Mouse (Mus musculus): ENCODE data around the gene Zfp882.
"Not testable (repeated sequence)": the region's sequence is repeated elsewhere in the genome, so short reads cannot be mapped to it uniquely, and the experiment has no call there.

Zfp882 gene

GRCm38 (mm10) chr8:71908309-71909261 lies at the start of gene Zfp882, which contains the start of gene Zfp617:
TSS of gene Zfp882 (plus strand) at chr8:71908608.
TSS of gene Zfp617 (plus strand) at chr8:71908635.
- DNase-seq (ENCODE audit: low read depth) = peak; percentile 63

GRCm38 (mm10) chr8:71861551-71861950 lies 46.9 kb upstream of the Zfp882 start:
- DNase-seq (ENCODE audit: low read depth) = not testable (repeated sequence)

- DNase-seq (ENCODE audit: low read depth) = not testable (repeated sequence)
Observed at GRCm38 (mm10) chr8:71862038-71862437, 46.4 kb upstream of the Zfp882 start.

- peak; percentile 43 for DNase-seq (ENCODE audit: low read depth)
Observed at GRCm38 (mm10) chr8:71881618-71882274, 26.7 kb upstream of the Zfp882 start, which contains the start of gene Zfp709. TSS of gene Zfp709 (plus strand) at chr8:71882019.

GRCm38 (mm10) chr8:71900666-71901065 lies 7.7 kb upstream of the Zfp882 start:
- DNase-seq (ENCODE audit: low read depth) = not testable (repeated sequence)

GRCm38 (mm10) chr8:71903084-71903483 lies 5.3 kb upstream of the Zfp882 start:
- DNase-seq (ENCODE audit: low read depth) = not testable (repeated sequence)

GRCm38 (mm10) chr8:71906809-71907208 lies 1.6 kb upstream of the Zfp882 start:
- DNase-seq (ENCODE audit: low read depth) = no peak

GRCm38 (mm10) chr8:71907798-71908257 lies 580 bp upstream of the Zfp882 start:
- no peak for DNase-seq (ENCODE audit: low read depth)

- DNase-seq (ENCODE audit: low read depth) = no peak
Observed at GRCm38 (mm10) chr8:71912286-71912685, 3.9 kb downstream of the Zfp882 start.

- DNase-seq (ENCODE audit: low read depth) = peak; percentile 88
Observed at GRCm38 (mm10) chr8:71922567-71923401, 14.4 kb downstream of the Zfp882 start.

- no peak for DNase-seq (ENCODE audit: low read depth)
Observed at GRCm38 (mm10) chr8:71925791-71926190, 17.4 kb downstream of the Zfp882 start.

- DNase-seq (ENCODE audit: low read depth) = no peak
Observed at GRCm38 (mm10) chr8:71926551-71926950, 18.1 kb downstream of the Zfp882 start.

- DNase-seq (ENCODE audit: low read depth) = no peak
Observed at GRCm38 (mm10) chr8:71927779-71928178, 19.4 kb downstream of the Zfp882 start.

- DNase-seq (ENCODE audit: low read depth) = not testable (repeated sequence)
Observed at GRCm38 (mm10) chr8:71938037-71938436, 29.6 kb downstream of the Zfp882 start.

GRCm38 (mm10) chr8:71940293-71941208 lies 32.1 kb downstream of the Zfp882 start:
- DNase-seq (ENCODE audit: low read depth) = no peak

GRCm38 (mm10) chr8:71941776-71942175 lies 33.4 kb downstream of the Zfp882 start:
- DNase-seq (ENCODE audit: low read depth) = no peak

GRCm38 (mm10) chr8:71948624-71949023 lies 40.2 kb downstream of the Zfp882 start:
- DNase-seq (ENCODE audit: low read depth) = no peak

- DNase-seq (ENCODE audit: low read depth) = peak; percentile 99
Observed at GRCm38 (mm10) chr8:71950482-71951221, 42.2 kb downstream of the Zfp882 start, which contains the start of gene Zfp961. TSS of gene Zfp961 (plus strand) at chr8:71951038.

GRCm38 (mm10) chr8:71951436-71952161 lies 43.2 kb downstream of the Zfp882 start:
- no peak for DNase-seq (ENCODE audit: low read depth)

All from c-Kit-positive CD71-positive TER-119-negative erythroid progenitor cells, embryonic 14.5 days (primary cell).